Mouse (Mus musculus) stomach, postnatal 0 days (tissue): ENCODE measurements around the gene Socs5.

Experiments used
- CTCF ChIP-seq: IDR thresholded peaks from 2 replicates; pipeline ENCODE4 v1.5.1; 2016; ENCODE audit warnings: antibody characterized with exemption, low read depth, mild to moderate bottlenecking, moderate library complexity
- EP300 ChIP-seq: optimal IDR thresholded peaks from 2 replicates; pipeline ENCODE3; 2016; ENCODE audit warnings: antibody characterized with exemption

DNA sequence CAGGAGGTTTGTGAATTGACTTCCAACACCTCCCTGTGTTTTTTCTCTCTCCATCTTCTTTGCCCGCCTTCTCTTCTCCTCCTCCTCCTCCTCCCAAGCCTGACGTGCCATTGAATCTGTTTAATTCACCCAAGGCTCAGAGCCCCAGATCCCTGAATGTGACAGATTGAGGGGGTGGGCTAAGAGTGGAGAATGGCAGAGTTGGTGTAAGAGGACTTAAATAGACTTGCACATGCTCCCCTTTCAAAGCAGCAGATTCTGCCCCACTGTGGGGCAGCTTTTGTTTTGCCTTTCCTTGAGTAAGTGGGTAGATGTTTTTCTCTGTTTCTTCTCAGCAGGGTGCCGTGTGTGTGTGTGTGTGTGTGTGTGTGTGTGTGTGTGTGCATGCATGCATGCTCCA, 61.6 kb downstream of the Socs5 start:
- TF ChIP-seq CTCF (no peak), EP300 (no peak)
